Mouse (Mus musculus) embryonic facial prominence, embryonic 15.5 days (tissue): ENCODE results near the gene Chrdl2. TPM values are rescaled to one million over a fixed set of nuclear protein-coding genes. Genes with fewer than 3 reads are reported as not detected.
"Not testable (repeated sequence)": the region's sequence is repeated elsewhere in the genome, so short reads cannot be mapped to it uniquely, and the experiment has no call there.

Source experiments
- ATAC-seq: fragments of 200-750 bp; cut with Nextera tagmentation; 2 replicates; pipeline ENCODE4 v1.8.0; 2017; ENCODE audit warnings: low read depth, moderate TSS enrichment; ENCODE audit not compliant: insufficient number of reproducible peaks, low FRiP score, low TSS enrichment
- H3K27ac ChIP-seq: fragments of 300-500 bp; sonication (generic); replicated peaks from 2 replicates; pipeline ENCODE4 v1.5.1; 2015; ENCODE audit warnings: mild to moderate bottlenecking, inconsistent platforms
- H3K27me3 ChIP-seq: fragments of 300-500 bp; sonication (generic); 2 replicates; pipeline ENCODE4 v1.6.1; 2015; ENCODE audit warnings: inconsistent platforms
- H3K36me3 ChIP-seq: fragments of 300-500 bp; sonication (generic); 2 replicates; pipeline ENCODE4 v1.6.1; 2015; ENCODE audit warnings: mild to moderate bottlenecking, inconsistent platforms
- H3K4me1 ChIP-seq: fragments of 300-500 bp; sonication (generic); 2 replicates; pipeline ENCODE4 v1.6.1; 2015; ENCODE audit warnings: inconsistent platforms
- H3K4me2 ChIP-seq: fragments of 300-500 bp; sonication (generic); replicated peaks from 2 replicates; pipeline ENCODE4 v1.6.1; 2015; ENCODE audit warnings: mild to moderate bottlenecking, inconsistent platforms
- H3K4me3 ChIP-seq: fragments of 300-500 bp; sonication (generic); replicated peaks from 2 replicates; pipeline ENCODE4 v1.5.1; 2015; ENCODE audit warnings: mild to moderate bottlenecking, inconsistent platforms
- H3K9ac ChIP-seq: fragments of 300-500 bp; sonication (generic); 2 replicates; pipeline ENCODE4 v1.6.1; 2015; ENCODE audit warnings: inconsistent platforms
- H3K9me3 ChIP-seq: fragments of 300-500 bp; sonication (generic); replicated peaks from 2 replicates; pipeline ENCODE4 v1.6.1; 2016; ENCODE audit warnings: inconsistent platforms
- WGBS: fragments of 180-500 bp; shearing (Covaris S2); methylation state at CpG from one replicate; pipeline ENCODE4 v1.1.7; 2015; 5-methylcytosine and 5-hydroxymethylcytosine counted together
- polyA plus RNA-seq: library from polyadenylated mRNA; unstranded; fragments of >200 nt; fragmentation: Nextera tagmentation; extraction: Ambion mirVana; gene quantifications from 2 replicates; pipeline ENCODE4 v1.2.1, GENCODE M21; 2015

The Chrdl2 gene
- polyA plus RNA-seq, 1 experiment from 2014 or later = 1.8 TPM

DNA sequence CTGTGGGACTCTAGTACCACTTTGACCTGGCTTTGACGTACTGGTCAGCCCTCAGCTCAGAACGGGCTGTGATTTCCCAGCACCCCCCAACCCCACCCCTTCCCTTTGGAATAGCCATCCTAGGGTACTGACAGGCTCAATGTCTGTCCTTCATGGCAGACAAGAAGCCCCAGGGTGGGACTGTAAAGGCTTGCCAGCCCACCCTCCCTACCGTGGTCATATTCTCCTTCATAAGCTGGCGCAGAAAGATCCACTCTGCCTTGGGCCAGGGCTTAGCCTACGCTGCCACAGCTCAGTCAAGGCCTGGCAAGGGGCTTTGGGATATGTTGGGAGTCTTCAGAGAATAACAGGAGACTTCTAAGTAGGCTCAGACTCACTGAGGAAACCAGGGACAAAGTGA is 37.1 kb downstream of the Chrdl2 start:
- Histone ChIP-seq H3K36me3 (no peaks in the 10 kb centered on the region), H3K9ac (no peak overlapping the region), H3K4me1 (peaks cover 10% of the 10 kb centered on the region; the same call in 1 of the 2 replicates), H3K27me3 (peaks cover 6% of the 10 kb centered on the region; the same call in 1 of the 2 replicates), H3K27ac (no peak overlapping the region), H3K4me2 (no peak overlapping the region), H3K9me3 (no peaks in the 10 kb centered on the region), H3K4me3 (no peak overlapping the region)
- WGBS = 85% methylated on average over 5 of the region's 5 CpGs
- no peak for ATAC-seq

DNA sequence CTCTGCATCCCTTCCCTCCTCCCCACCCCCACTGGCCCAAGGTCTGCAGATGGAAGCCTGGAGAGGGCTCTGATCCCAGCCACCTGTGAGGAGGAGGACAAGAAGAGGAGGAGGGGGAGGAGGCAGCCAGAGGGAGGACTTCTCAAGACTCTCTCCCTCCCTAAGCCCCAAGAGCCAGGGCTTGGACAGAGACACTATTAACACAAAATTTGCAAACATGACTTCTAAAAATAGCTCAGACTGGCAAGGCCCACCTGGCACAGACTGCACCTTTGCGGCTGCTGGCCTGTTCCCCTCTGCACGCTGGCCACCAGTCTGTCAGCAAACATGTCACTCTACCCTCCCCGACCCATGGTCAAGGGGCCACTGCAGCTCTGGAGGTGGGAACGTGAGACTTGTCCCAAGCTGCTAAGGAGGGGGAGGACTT is 37.6 kb downstream of the Chrdl2 start:
- H3K27ac ChIP-seq = no peak overlapping the region
- H3K9ac ChIP-seq = no peak overlapping the region
- WGBS = 31% methylated on average over 4 of the region's 4 CpGs
- H3K36me3 ChIP-seq = no peaks in the 10 kb centered on the region
- no peak overlapping the region for H3K4me2 ChIP-seq
- H3K9me3 ChIP-seq = no peaks in the 10 kb centered on the region
- H3K4me3 ChIP-seq = no peak overlapping the region
- peaks cover 10% of the 10 kb centered on the region; the same call in 1 of the 2 replicates for H3K4me1 ChIP-seq
- ATAC-seq = no peak; the same call in 1 of the 2 replicates
- peaks cover 6% of the 10 kb centered on the region; the same call in 1 of the 2 replicates for H3K27me3 ChIP-seq

DNA sequence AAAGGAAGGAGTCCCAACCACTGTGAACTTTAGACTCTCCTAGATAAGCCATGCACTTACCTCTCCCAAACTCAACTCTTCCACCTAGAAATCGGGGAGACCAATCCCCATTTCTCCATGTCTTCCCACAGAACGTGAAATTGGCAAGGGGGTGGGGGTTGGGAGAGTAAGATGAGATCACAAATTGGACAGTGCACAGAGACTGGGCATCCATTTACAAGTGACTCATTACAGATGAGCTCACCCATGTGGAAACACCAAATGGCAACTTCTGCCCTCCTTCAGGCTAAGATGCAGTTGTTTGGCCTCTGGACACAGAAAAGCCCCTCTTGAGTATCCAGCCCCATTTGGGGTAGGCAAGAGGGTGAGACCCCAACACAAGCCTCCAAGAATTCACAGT is 40.5 kb downstream of the Chrdl2 start:
- no peak overlapping the region for H3K4me3 ChIP-seq
- no peak overlapping the region for H3K27ac ChIP-seq
- H3K9me3 ChIP-seq = no peaks in the 10 kb centered on the region
- no peak for ATAC-seq
- WGBS = 60% methylated on average over 2 of the region's 2 CpGs
- H3K9ac ChIP-seq = no peak overlapping the region
- peaks cover 6% of the 10 kb centered on the region; the same call in 1 of the 2 replicates for H3K27me3 ChIP-seq
- no peaks in the 10 kb centered on the region for H3K36me3 ChIP-seq
- H3K4me1 ChIP-seq = peaks cover 10% of the 10 kb centered on the region; the same call in 1 of the 2 replicates
- H3K4me2 ChIP-seq = no peak overlapping the region

DNA sequence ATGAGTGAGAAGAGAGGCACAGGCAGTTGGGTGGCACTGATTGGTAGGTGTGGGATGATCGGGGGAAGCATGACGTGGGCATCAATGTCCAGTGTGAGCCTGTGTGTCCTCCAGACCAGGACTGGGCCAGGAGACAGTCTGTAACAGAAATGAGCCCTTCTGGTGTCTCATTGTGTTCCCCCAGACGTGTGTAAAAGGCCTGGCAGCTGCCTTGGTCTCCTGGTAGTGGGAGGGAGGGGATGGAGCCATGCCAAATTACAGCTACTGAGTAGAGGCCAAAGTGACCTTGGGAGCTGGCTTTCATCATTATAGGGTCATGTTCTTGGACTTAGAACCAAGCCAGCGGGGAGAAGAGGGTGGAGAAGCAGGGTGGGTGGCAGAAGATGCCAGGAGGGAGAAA is 45.9 kb downstream of the Chrdl2 start:
- H3K9ac ChIP-seq = no peak overlapping the region
- 67% methylated on average over 4 of the region's 4 CpGs for WGBS
- no peaks in the 10 kb centered on the region for H3K4me1 ChIP-seq
- no peaks in the 10 kb centered on the region for H3K9me3 ChIP-seq
- no peak overlapping the region for H3K4me2 ChIP-seq
- no peak overlapping the region for H3K27ac ChIP-seq
- H3K27me3 ChIP-seq = no peaks in the 10 kb centered on the region
- no peak for ATAC-seq
- H3K4me3 ChIP-seq = no peak overlapping the region
- H3K36me3 ChIP-seq = no peaks in the 10 kb centered on the region

DNA sequence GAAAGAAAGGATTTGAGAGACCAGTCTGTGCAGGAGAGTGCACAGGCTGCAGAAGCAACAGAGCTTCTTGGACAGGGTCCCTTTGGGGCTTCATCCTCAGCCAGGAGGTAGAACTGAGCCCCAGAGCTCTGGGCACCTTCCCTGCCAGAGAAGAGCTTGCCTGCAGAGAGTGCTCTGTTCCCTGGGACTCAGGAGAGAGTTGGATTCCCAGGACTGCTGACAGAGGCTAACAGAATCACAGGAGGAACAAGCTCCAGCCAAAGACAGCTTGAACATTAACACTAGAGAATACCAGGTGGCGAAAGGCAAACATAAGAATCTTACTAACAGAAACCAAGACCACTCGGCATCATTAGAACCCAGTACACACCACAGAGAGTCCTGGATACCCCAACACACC is 47.0 kb downstream of the Chrdl2 start:
- not testable (repeated sequence) for H3K4me3 ChIP-seq, ATAC-seq, H3K36me3 ChIP-seq, H3K9ac ChIP-seq, H3K9me3 ChIP-seq, H3K4me1 ChIP-seq, H3K27me3 ChIP-seq, H3K27ac ChIP-seq, H3K4me2 ChIP-seq
- 92% methylated on average over 2 of the region's 2 CpGs for WGBS

DNA sequence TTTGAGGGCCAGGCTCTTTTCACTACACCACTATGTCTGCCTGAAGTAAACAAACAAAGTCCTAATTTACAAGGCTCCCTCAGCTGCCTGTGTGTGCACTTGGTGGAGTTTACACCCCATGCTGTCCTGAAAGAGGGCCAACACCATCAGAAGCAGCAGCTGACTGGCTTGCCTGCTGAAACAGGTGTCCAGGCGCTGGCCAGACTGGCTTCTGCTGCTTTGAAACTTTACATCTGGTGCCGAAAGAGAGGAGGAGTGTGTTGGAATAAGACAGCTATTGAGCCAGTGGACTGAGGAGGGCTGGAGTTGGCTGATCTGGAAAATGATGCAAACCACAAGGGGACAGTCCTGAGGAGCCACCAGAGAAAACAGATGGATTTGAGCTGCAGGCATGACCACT is 68.0 kb downstream of the Chrdl2 start:
- peak; percentile 47; the same call in 1 of the 2 replicates for ATAC-seq

DNA sequence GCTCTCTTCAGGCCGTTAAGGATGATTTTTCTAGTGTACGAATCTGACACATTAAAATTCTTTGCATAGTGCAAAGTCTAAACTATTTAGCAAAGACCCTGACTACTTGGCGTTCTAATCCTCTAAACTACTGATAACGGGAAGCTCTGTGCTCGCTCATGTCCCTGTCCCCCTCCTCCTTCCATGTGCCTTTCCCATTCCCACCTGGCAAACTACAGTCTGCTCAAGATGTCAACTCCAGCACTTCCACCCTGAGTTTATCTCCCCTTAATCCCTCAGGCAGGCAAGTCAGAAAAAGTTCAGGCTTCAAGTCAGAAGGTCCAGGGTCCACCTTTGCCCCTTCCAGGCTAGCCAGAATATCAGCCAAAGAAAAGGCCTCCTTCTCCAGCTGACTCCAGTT is 70.3 kb downstream of the Chrdl2 start:
- WGBS = 71% methylated on average over 5 of the region's 5 CpGs
- H3K27ac ChIP-seq = no peak overlapping the region
- no peaks in the 10 kb centered on the region for H3K4me1 ChIP-seq
- no peak overlapping the region for H3K4me3 ChIP-seq
- ATAC-seq = no peak
- H3K9ac ChIP-seq = no peak overlapping the region
- no peak overlapping the region for H3K4me2 ChIP-seq
- no peaks in the 10 kb centered on the region for H3K9me3 ChIP-seq
- no peaks in the 10 kb centered on the region; the same call in 1 of the 2 replicates for H3K36me3 ChIP-seq
- no peaks in the 10 kb centered on the region for H3K27me3 ChIP-seq

More for the DNA sequence above, 68.0 kb downstream of the Chrdl2 start:
- Histone ChIP-seq H3K4me1 (no peaks in the 10 kb centered on the region), H3K9me3 (no peaks in the 10 kb centered on the region), H3K4me3 (no peak overlapping the region), H3K27ac (no peak overlapping the region), H3K36me3 (no peaks in the 10 kb centered on the region), H3K4me2 (no peak overlapping the region), H3K9ac (no peak overlapping the region), H3K27me3 (no peaks in the 10 kb centered on the region)
- 80% methylated on average over 2 of the region's 2 CpGs for WGBS

DNA sequence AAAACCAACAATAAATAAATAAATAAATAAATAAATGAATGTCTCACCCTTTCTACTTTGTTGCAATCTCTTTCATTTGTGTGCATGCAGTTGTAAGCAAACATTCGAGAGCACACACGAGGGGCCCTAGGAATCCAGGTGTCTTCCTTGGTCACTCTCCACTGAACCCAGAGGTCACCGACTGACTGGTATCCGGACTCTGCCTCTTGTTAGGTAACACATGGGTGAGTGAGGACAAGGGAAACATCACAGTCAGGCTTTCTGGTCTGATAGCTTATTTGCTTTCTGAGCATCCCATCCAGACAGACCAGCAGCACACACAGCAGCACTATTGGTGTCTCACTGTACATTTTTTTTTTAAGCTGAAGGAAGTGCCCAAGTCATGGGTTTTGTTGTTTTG is 71.1 kb downstream of the Chrdl2 start:
- 85% methylated on average over 4 of the region's 4 CpGs for WGBS
- no peak overlapping the region for H3K4me2 ChIP-seq
- H3K36me3 ChIP-seq = peaks cover 4% of the 10 kb centered on the region; the same call in 1 of the 2 replicates
- H3K27me3 ChIP-seq = no peaks in the 10 kb centered on the region
- no peak overlapping the region for H3K9ac ChIP-seq
- H3K9me3 ChIP-seq = no peaks in the 10 kb centered on the region
- no peaks in the 10 kb centered on the region for H3K4me1 ChIP-seq
- H3K4me3 ChIP-seq = no peak overlapping the region
- ATAC-seq = no peak
- no peak overlapping the region for H3K27ac ChIP-seq

DNA sequence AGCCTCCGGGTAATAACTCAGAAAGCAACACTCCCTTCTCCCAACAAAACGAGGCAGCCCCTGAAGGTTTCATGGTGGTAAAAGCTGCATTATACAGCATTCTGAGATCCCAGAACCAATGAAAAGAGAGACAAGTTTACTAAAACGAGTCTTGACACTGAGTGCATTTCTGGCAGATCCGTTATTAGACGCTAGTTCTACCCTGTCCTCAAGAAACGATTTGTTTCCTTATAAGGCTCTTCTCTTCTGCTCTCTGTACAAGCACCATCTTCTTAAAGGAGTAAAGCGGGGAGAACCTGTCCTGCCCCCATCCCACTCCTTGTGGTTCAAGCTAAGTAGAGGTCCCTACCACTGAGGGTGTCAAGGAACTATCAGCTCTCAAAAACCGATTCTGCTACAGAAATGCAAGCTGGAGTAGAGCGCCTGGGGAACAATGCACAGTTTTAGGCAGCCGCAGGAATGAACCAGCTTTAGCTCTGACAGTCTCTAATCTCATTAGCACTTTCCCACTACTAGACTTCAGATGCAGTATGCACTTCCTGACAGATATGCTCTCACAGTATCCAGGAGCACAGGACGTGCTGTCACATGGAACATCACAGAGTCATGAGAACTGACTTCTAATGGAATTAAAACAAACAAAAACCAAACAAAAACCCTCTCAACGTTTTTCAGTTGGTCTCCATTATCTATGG is 74.3 kb downstream of the Chrdl2 start:
- no peak for ATAC-seq
- H3K36me3 ChIP-seq = peaks cover 29% of the 10 kb centered on the region; the same call in 1 of the 2 replicates
- H3K4me2 ChIP-seq = no peak overlapping the region
- no peak overlapping the region for H3K27ac ChIP-seq
- WGBS = 62% methylated on average over 12 of the region's 12 CpGs
- no peaks in the 10 kb centered on the region for H3K9me3 ChIP-seq
- no peak overlapping the region for H3K9ac ChIP-seq
- H3K4me1 ChIP-seq = no peaks in the 10 kb centered on the region
- no peaks in the 10 kb centered on the region for H3K27me3 ChIP-seq
- no peak overlapping the region for H3K4me3 ChIP-seq

DNA sequence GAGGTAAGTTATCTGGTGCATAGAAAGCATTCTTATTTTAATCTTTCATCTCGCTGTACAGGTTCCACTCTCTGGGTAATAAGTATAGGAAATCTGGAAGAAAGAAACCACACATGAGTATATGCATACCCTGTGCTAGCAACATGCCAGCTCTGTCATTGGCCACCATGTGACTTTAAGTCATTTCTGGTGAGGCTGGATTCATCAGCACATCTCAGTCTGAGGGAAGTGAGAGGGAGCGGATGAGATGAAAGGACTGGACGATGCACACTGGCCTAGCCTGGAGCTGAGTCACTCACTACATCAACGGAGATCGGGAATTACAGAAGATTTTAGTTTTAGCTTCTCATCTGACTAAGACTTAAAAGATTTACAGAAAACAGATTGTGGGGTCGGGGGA is 76.9 kb downstream of the Chrdl2 start:
- no peaks in the 10 kb centered on the region for H3K4me1 ChIP-seq
- no peaks in the 10 kb centered on the region for H3K27me3 ChIP-seq
- H3K27ac ChIP-seq = no peak overlapping the region
- no peak overlapping the region for H3K4me3 ChIP-seq
- peaks cover 54% of the 10 kb centered on the region for H3K36me3 ChIP-seq
- no peaks in the 10 kb centered on the region for H3K9me3 ChIP-seq
- no peak overlapping the region for H3K4me2 ChIP-seq
- 85% methylated on average over 6 of the region's 6 CpGs for WGBS
- no peak overlapping the region for H3K9ac ChIP-seq
- no peak for ATAC-seq

DNA sequence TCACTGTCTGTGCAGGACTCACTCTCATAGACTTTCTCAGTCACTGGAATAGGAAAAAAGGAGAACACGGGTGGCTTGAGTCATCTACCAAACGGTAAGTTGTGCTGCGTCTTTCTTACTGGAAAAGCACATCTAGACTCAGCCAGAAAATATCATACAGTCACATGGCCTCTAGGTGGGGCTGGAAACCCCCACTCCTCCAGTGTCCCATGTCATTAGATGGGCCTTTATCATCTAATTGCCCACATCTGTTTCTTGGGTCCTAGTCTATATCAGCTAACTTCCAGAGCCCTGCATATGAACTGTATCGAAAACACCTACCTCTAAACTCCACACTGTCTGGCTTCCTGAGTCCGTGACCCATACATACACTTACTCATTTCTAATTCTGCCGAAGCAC is 77.8 kb downstream of the Chrdl2 start:
- H3K4me3 ChIP-seq = no peak overlapping the region
- no peaks in the 10 kb centered on the region for H3K27me3 ChIP-seq
- peaks cover 60% of the 10 kb centered on the region for H3K36me3 ChIP-seq
- no peak for ATAC-seq
- no peak overlapping the region for H3K9ac ChIP-seq
- H3K4me2 ChIP-seq = no peak overlapping the region
- no peak overlapping the region for H3K27ac ChIP-seq
- no peaks in the 10 kb centered on the region for H3K9me3 ChIP-seq
- no peaks in the 10 kb centered on the region for H3K4me1 ChIP-seq
- 81% methylated on average over 6 of the region's 6 CpGs for WGBS
